Mouse (Mus musculus): ENCODE measurements around the gene Cdc34.
A peak's percentile ranks its signal among the peaks of the same experiment; 100 is the strongest.

The Cdc34 gene

DNA sequence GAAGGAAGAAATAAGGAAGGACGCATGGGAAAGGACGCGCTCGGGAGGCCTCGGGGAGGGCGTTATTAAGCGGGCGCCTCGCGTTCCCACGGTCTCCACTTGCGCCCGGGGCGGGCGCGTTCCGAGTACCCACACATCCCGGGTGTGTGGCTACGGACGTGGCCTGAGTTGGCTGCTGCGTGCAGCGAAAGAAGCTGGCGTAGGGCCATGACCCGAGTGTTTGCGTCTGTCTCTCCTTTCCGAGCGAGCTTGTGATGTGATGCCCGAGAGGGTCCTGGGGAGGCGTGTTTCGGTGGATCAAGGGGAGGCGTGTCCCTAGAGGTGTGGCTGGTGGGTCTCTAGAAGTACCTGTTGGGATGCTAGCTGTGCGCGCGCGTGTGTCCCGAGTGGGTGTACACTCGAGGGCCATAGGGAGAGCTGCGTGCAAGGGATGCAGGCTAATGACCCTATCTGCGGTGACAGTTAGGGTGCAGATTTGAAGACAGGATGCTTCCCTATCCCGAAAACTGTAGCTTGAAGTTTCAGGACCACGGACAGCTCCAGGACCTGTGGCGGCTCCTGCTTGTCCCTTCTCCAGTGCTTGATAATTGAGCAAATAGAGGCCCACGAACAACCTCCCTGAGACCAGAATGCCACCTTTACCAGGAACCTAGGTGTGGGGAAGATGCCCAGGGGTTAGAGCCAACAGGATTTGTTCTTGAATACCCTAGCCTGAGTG, 35.8 kb downstream of the Cdc34 start:
- DNase-seq (ENCODE audit: low spot score), result peak; percentile 58

GRCm38 (mm10) chr10:79721089-79721488, 39.1 kb downstream of the Cdc34 start:
- no peak for DNase-seq (ENCODE audit: low spot score)

GRCm38 (mm10) chr10:79723047-79723446, 41.1 kb downstream of the Cdc34 start:
- DNase-seq (ENCODE audit: low spot score), result no peak

- no peak for DNase-seq (ENCODE audit: low spot score)
Measured at GRCm38 (mm10) chr10:79723692-79724091, 41.7 kb downstream of the Cdc34 start.

DNA sequence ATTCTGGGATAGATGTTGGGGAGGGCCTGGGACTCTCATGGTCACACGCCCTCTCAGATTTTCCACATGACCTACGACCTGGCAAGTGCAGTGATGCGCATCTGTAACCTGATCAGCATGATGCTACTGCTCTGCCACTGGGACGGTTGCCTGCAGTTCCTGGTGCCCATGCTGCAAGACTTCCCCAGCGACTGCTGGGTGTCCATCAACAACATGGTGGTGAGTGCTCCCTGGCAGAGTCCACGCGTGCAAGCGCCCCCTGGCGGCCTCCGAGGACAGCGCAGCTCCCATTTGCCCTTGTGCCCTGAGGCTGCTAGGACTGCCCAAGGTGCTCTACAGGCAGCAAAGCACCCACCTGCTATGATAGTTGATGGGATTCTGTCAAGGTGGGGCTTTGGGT, 44.1 kb downstream of the Cdc34 start:
- peak; percentile 67 for DNase-seq (ENCODE audit: low spot score)

GRCm38 (mm10) chr10:79728323-79729249, 46.6 kb downstream of the Cdc34 start:
- no peak for DNase-seq (ENCODE audit: low spot score)

GRCm38 (mm10) chr10:79729357-79729965, 47.5 kb downstream of the Cdc34 start:
- DNase-seq (ENCODE audit: low spot score), result no peak

- DNase-seq (ENCODE audit: low spot score), result no peak
Measured at GRCm38 (mm10) chr10:79732500-79732899, 50.5 kb downstream of the Cdc34 start.

- DNase-seq (ENCODE audit: low spot score), result no peak
Measured at GRCm38 (mm10) chr10:79733847-79734246, 51.9 kb downstream of the Cdc34 start.

- DNase-seq (ENCODE audit: low spot score), result no peak
Measured at GRCm38 (mm10) chr10:79735361-79735760, 53.4 kb downstream of the Cdc34 start.

DNA sequence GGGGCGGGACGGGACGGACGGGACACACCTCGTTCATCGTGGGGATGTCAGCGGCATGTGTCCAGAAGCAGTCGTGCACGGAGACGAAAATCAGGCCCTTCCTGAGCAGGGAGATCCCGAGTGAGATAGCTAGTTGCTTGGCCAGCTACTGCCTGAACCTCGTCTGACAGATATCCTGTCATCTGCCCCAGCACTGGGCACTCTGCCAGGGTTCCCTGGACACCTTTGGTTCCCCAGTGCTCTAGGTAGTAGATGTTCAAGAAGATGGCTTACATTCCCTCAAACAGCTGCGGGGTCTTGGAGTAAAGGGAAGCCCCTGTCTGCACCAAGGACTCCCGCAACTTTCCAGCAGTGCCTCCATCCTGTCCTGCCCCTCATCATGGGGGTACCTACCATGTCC, 54.7 kb downstream of the Cdc34 start:
- no peak for DNase-seq (ENCODE audit: low spot score)

Measured in spleen, adult 12 weeks (tissue).